Mouse (Mus musculus) layer of hippocampus, adult 2 months (tissue): Measurements from ENCODE around the gene Olfr351. TPM values are rescaled to one million over a fixed set of nuclear protein-coding genes. Genes with fewer than 3 reads are reported as not detected.

ENCODE experiments used
- DNase-seq, 2 experiments: peaks; one replicate each; pipeline ENCODE4 v3.0.0; 2022; ENCODE audit warnings: low spot score in 2 of 2
- H3K27ac ChIP-seq: fragments of 200-600 bp; 2 replicates; pipeline ENCODE4 v1.8.1; 2022
- H3K4me3 ChIP-seq: fragments of 200-600 bp; 2 replicates; pipeline ENCODE4 v1.8.1; 2022; ENCODE audit warnings: mild to moderate bottlenecking
- CTCF ChIP-seq: fragments of 200-600 bp; conservative IDR thresholded peaks from 2 replicates; pipeline ENCODE4 v1.8.1; 2022; ENCODE audit warnings: antibody characterized with exemption, mild to moderate bottlenecking, moderate library complexity
- long read RNA-seq, 2 experiments: library from polyadenylated mRNA; stranded (forward); transcript quantifications; one replicate each; pipeline ENCODE4 v2.0.0; 2021; ENCODE audit warnings: borderline mapping rate in 2 of 2
- total RNA-seq, 2 experiments: library from RNA; stranded (reverse); gene quantifications; 2 replicates each; pipeline ENCODE4 v1.2.3; 2021

Gene Olfr351
- not detected for total RNA-seq
- long read RNA-seq, experiment 1 = 0 reads
- long read RNA-seq, experiment 2 = 0 reads

DNA sequence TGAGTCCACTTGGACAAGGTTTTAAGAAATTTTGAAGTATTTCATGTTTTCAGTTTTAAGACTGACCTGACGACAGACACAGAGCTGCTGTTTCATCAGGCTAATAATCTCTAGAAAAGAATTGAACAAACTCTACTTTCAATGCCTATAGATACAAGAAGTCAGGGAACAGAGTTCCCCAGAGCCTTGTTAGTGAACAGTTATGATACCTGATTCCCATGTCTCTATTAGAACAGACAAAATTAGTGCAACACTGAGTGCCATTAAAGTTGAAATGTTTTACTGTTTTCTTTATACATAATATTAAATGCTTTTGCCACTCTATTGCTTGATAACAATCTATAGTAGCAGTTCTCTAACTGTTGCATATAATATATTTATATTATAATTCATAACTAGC is at the start of gene Olfr351:
Gene Olfr351 (minus strand): TSS at position 101 of the 400 bp plus-strand sequence.
- no peak for DNase-seq
- Histone ChIP-seq H3K27ac (no peak within 1 kb of the TSS), H3K4me3 (no peak within 1 kb of the TSS)
- TF ChIP-seq CTCF = no peak

DNA sequence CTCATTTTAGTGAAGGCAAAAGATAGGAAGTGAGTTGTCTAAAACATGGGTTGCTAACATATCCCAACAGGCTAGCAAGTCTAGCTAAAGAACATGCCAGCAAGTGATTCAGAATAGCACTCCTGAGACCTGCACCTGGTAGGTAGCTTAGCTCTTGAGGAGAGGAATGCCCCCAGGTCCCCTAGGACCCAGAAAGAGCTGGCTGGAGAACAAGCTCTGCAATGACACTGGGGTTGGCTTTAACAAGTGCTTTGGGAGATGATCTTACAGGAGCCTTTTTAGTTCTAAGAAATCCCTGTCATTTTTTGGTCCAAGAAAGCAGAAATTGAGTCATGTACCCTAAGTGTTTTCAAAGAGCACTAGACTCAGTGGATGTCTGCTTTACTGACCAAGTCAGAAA is 42.9 kb upstream of the Olfr351 start, which contains the start of gene Olfr354:
Gene Olfr354 (plus strand): TSS at position 301 of the 400 bp plus-strand sequence.
- TF ChIP-seq CTCF = no peak
- Histone ChIP-seq H3K27ac (no peak within 1 kb of the TSS), H3K4me3 (no peak within 1 kb of the TSS)
- no peak for DNase-seq

DNA sequence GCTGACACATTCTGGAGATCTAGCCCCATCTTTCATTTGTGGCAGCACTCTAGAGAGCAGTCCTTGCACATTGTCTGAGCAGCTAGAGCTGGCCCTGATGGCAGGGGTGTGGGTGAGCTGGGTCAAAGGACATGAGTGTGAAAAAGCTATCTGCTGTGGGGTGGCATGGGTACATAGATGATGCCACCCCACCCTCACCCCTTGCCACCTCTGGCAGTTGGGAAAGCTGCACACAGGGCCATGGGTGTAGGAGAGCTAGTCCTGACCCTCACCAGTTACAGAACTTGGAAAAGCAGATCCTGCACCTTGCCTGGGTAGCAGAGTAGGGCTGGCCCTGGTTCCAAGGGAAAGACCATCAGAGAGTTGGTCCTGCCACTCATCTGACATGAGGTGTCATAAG is 34.7 kb upstream of the Olfr351 start:
- no peak for DNase-seq
- no peak for TF ChIP-seq CTCF
- Histone ChIP-seq H3K27ac (no peak overlapping the region), H3K4me3 (no peak overlapping the region)

GRCm38 (mm10) chr2:36892836-36893235 is 30.4 kb upstream of the Olfr351 start, which contains the start of gene Olfr353:
TSS of gene Olfr353 (minus strand) at chr2:36892936.
- TF ChIP-seq CTCF = no peak

GRCm38 (mm10) chr2:36868160-36868559 is 5.7 kb upstream of the Olfr351 start, which contains the start of gene Olfr352:
TSS of gene Olfr352 (plus strand) at chr2:36868460.
- DNase-seq = no peak
- Histone ChIP-seq H3K27ac (no peak within 1 kb of the TSS), H3K4me3 (no peak within 1 kb of the TSS)
- TF ChIP-seq CTCF = no peak

More at GRCm38 (mm10) chr2:36892836-36893235, 30.4 kb upstream of the Olfr351 start, which contains the start of gene Olfr353:
- H3K27ac ChIP-seq = no peak within 1 kb of the TSS
- no peak within 1 kb of the TSS for H3K4me3 ChIP-seq
- DNase-seq = no peak

DNA sequence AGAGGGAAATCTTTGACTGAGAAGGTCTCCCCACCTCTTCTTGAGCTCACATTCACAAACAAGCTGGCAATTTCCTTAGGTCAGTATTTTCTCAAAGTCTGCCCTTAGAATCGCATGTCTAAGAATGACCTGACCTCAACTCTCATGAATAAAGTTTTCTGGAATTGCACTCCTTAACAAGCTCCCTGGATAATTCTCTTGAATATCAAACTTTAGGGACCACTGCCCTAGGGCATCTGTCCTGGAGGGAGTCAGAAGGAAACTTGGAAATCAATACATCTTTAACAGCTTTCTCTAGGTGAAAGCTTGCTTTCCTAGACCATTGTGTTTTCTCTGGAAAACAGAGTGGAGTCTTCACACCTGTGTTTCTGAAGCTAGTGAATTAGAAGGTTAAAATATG is 16.4 kb downstream of the Olfr351 start, which contains the start of gene Olfr350:
Gene Olfr350 (plus strand): TSS at position 301 of the 400 bp plus-strand sequence.
- Histone ChIP-seq H3K4me3 (no peak within 1 kb of the TSS), H3K27ac (no peak within 1 kb of the TSS)
- DNase-seq = no peak
- TF ChIP-seq CTCF = no peak

GRCm38 (mm10) chr2:36816932-36817331 is 45.5 kb downstream of the Olfr351 start, which contains the start of gene Olfr3:
TSS of gene Olfr3 (minus strand) at chr2:36817032.
- Histone ChIP-seq H3K4me3 (no peak within 1 kb of the TSS), H3K27ac (no peak within 1 kb of the TSS)
- no peak for TF ChIP-seq CTCF
- DNase-seq = no peak

Other genes starting within 250 kb of the Olfr351 start
- gene Olfr345, start 222.6 kb downstream of the Olfr351 start, total RNA-seq = not detected
- not detected for gene Olfr346, start 176.9 kb downstream of the Olfr351 start, total RNA-seq
- gene Olfr347, start 130.8 kb downstream of the Olfr351 start, total RNA-seq = not detected
- gene Olfr348, start 78.4 kb downstream of the Olfr351 start, total RNA-seq = not detected
- gene Olfr50, start 72.1 kb downstream of the Olfr351 start, total RNA-seq = not detected
- gene Olfr3, start 45.6 kb downstream of the Olfr351 start, total RNA-seq = not detected
- not detected for gene Olfr350, start 16.4 kb downstream of the Olfr351 start, total RNA-seq
- gene Olfr352, start 5.8 kb upstream of the Olfr351 start, total RNA-seq = not detected
- not detected for gene Olfr353, start 30.3 kb upstream of the Olfr351 start, total RNA-seq
- gene Olfr354, start 43.0 kb upstream of the Olfr351 start, total RNA-seq = not detected
- not detected for gene Olfr355, start 66.2 kb upstream of the Olfr351 start, total RNA-seq
- not detected for gene Olfr356, start 74.5 kb upstream of the Olfr351 start, total RNA-seq
- gene Olfr357, start 131.2 kb upstream of the Olfr351 start, total RNA-seq = not detected
- gene Olfr358, start 146.7 kb upstream of the Olfr351 start, total RNA-seq = not detected
- gene Olfr360, start 203.1 kb upstream of the Olfr351 start, total RNA-seq = not detected
- gene Olfr361, start 226.6 kb upstream of the Olfr351 start, total RNA-seq = not detected